Mouse (Mus musculus) adrenal gland, postnatal 4 days (tissue): ENCODE results near the gene Adm2. TPM values are rescaled to one million over a fixed set of nuclear protein-coding genes. Genes with fewer than 3 reads are reported as not detected.

Experiments
- DNase-seq, 2 experiments: peaks; one replicate each; pipeline ENCODE4 v3.0.0; 2021 to 2022; ENCODE audit warnings: low spot score in 2 of 2, mixed read lengths in 2 of 2
- long read RNA-seq, 2 experiments: library from polyadenylated mRNA; stranded (forward); transcript quantifications; one replicate each; pipeline ENCODE4 v2.0.0; 2021
- total RNA-seq, 2 experiments: library from RNA; stranded (reverse); gene quantifications; 2 replicates each; pipeline ENCODE4 v1.2.3; 2021

The Adm2 gene
- under 1 TPM in 1 of 2 experiments, not detected in 1; 0.53 TPM for total RNA-seq
- long read RNA-seq, experiment 1 = 0 reads
- long read RNA-seq, experiment 2 = 0 reads

- DNase-seq = no peak
Measured at GRCm38 (mm10) chr15:89322670-89323522, at the start of gene Adm2. Adm2 (plus strand) TSS chr15:89322720.

GRCm38 (mm10) chr15:89275497-89275896 is 47.0 kb upstream of the Adm2 start:
- DNase-seq = no peak

GRCm38 (mm10) chr15:89277366-89277765 is 45.2 kb upstream of the Adm2 start:
- DNase-seq = no peak

- no peak for DNase-seq
Measured at GRCm38 (mm10) chr15:89282546-89282945, 40.0 kb upstream of the Adm2 start.

- no peak for DNase-seq
Measured at GRCm38 (mm10) chr15:89284094-89284493, 38.4 kb upstream of the Adm2 start.

- no peak for DNase-seq
Measured at GRCm38 (mm10) chr15:89285004-89285403, 37.5 kb upstream of the Adm2 start.

GRCm38 (mm10) chr15:89285478-89285877 is 37.0 kb upstream of the Adm2 start:
- DNase-seq = no peak

- no peak for DNase-seq
Measured at GRCm38 (mm10) chr15:89286114-89286513, 36.4 kb upstream of the Adm2 start.

- no peak for DNase-seq
Measured at GRCm38 (mm10) chr15:89286582-89286981, 35.9 kb upstream of the Adm2 start.

GRCm38 (mm10) chr15:89288227-89288767 is 34.2 kb upstream of the Adm2 start:
- no peak for DNase-seq

GRCm38 (mm10) chr15:89289455-89289854 is 33.1 kb upstream of the Adm2 start:
- DNase-seq = no peak

- no peak for DNase-seq
Measured at GRCm38 (mm10) chr15:89291521-89291920, 31.0 kb upstream of the Adm2 start.

- DNase-seq = no peak
Measured at GRCm38 (mm10) chr15:89292795-89293194, 29.7 kb upstream of the Adm2 start.

GRCm38 (mm10) chr15:89293778-89294177 is 28.7 kb upstream of the Adm2 start:
- no peak for DNase-seq

GRCm38 (mm10) chr15:89295580-89296165 is 26.8 kb upstream of the Adm2 start:
- DNase-seq = no peak

GRCm38 (mm10) chr15:89296465-89296864 is 26.1 kb upstream of the Adm2 start:
- DNase-seq = no peak

- DNase-seq = no peak
Measured at GRCm38 (mm10) chr15:89297695-89298094, 24.8 kb upstream of the Adm2 start.

- no peak for DNase-seq
Measured at GRCm38 (mm10) chr15:89300180-89300579, 22.3 kb upstream of the Adm2 start.

- no peak for DNase-seq
Measured at GRCm38 (mm10) chr15:89300600-89300999, 21.9 kb upstream of the Adm2 start.

GRCm38 (mm10) chr15:89305966-89306365 is 16.6 kb upstream of the Adm2 start:
- no peak for DNase-seq

- no peak for DNase-seq
Measured at GRCm38 (mm10) chr15:89307461-89307860, 15.1 kb upstream of the Adm2 start.

- DNase-seq = no peak
Measured at GRCm38 (mm10) chr15:89308406-89309139, 13.9 kb upstream of the Adm2 start.
